Mouse (Mus musculus) embryonic fibroblast, embryonic 13.5 days (primary cell): ENCODE results near the gene Osbpl10. TPM values are rescaled to one million over a fixed set of nuclear protein-coding genes. Genes with fewer than 3 reads are reported as not detected.

Experiments used
- H3K27ac ChIP-seq: 2 replicates; pipeline ENCODE4 v1.5.1; 2012; ENCODE audit warnings: low read length, control low read depth, inconsistent platforms; ENCODE audit not compliant: insufficient read depth
- H3K4me1 ChIP-seq: 2 replicates; pipeline ENCODE4 v1.6.1; 2011; ENCODE audit warnings: low read length; ENCODE audit not compliant: control insufficient read depth, insufficient read depth
- H3K4me3 ChIP-seq: 2 replicates; pipeline ENCODE4 v1.5.1; 2011; ENCODE audit warnings: mild to moderate bottlenecking, control low read depth, low read length; ENCODE audit not compliant: insufficient read depth
- CTCF ChIP-seq: IDR thresholded peaks from 2 replicates; pipeline ENCODE4 v1.5.1; 2011; ENCODE audit warnings: mild to moderate bottlenecking, control low read depth, low read length, moderate library complexity, borderline replicate concordance; ENCODE audit not compliant: insufficient read depth
- POLR2A ChIP-seq: IDR thresholded peaks from 2 replicates; pipeline ENCODE4 v1.6.1; 2011; ENCODE audit warnings: low read depth, mild to moderate bottlenecking, control low read depth, low read length, moderate library complexity
- polyA plus RNA-seq: library from polyadenylated mRNA; stranded (reverse); fragments of >200 nt; gene quantifications from 2 replicates; pipeline ENCODE4 v1.2.4, GENCODE M21; 2011; ENCODE audit warnings: low read depth; ENCODE audit not compliant: missing spikeins, insufficient read length

Gene Osbpl10
- polyA plus RNA-seq, 1 experiment, result 3.1 TPM

GRCm38 (mm10) chr9:115055041-115055830 lies 76.9 kb downstream of the Osbpl10 start:
- Histone ChIP-seq H3K27ac (no peak overlapping the region), H3K4me3 (no peak overlapping the region), H3K4me1 (no peaks in the 10 kb centered on the region)
- no peak for TF ChIP-seq POLR2A
- no peak for TF ChIP-seq CTCF

- Histone ChIP-seq H3K4me1 (no peaks in the 10 kb centered on the region), H3K4me3 (no peak overlapping the region), H3K27ac (no peak overlapping the region)
- TF ChIP-seq POLR2A (no peak), CTCF (no peak)
Observed at GRCm38 (mm10) chr9:115058806-115059205, 80.4 kb downstream of the Osbpl10 start.

DNA sequence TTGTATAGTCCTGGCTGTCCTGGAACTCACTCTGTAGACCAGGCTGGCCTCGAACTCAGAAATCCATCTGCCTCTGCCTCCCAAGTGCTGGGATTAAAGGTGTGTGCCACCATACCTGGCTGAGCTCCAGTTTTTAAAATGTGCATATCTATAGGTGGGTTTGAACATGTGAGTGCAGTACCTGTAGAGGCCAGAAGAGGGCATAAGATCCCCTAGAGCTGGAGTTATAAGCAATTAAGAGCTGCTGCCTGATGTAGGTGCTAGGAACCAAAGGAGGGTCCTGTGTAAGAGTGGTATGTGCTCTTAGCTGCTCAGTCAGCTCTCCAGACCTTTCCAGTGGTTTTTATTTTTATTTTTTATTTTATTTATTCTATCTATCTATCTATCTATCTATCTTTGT lies 86.5 kb downstream of the Osbpl10 start:
- Histone ChIP-seq H3K4me1 (no peaks in the 10 kb centered on the region; the same call in 1 of the 2 replicates), H3K4me3 (no peak overlapping the region), H3K27ac (no peak overlapping the region)
- TF ChIP-seq CTCF (no peak), POLR2A (no peak)

DNA sequence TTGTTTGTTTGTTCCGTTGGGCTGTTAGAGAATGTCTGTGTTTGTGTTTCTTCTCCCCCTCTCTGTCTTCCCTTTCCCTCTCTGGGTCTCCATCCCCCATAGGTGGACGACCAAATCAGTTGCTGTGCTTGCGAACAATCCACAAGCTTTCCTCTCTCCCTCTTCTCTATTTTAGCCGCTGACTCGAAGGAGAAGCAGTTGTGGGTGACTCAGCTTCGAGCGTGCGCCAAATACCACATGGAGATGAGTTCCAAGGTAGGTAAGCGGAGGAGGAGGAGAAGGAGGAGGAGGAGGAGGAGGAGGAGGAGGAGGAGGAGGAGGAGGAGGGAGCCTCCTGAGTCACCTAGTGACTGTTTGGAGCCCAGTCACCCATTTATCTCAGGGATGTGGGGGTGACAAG lies 88.7 kb downstream of the Osbpl10 start:
- H3K27ac ChIP-seq, result no peak overlapping the region
- H3K4me3 ChIP-seq, result no peak overlapping the region
- TF ChIP-seq POLR2A, result no peak
- TF ChIP-seq CTCF, result no peak
- no peaks in the 10 kb centered on the region; the same call in 1 of the 2 replicates for H3K4me1 ChIP-seq

DNA sequence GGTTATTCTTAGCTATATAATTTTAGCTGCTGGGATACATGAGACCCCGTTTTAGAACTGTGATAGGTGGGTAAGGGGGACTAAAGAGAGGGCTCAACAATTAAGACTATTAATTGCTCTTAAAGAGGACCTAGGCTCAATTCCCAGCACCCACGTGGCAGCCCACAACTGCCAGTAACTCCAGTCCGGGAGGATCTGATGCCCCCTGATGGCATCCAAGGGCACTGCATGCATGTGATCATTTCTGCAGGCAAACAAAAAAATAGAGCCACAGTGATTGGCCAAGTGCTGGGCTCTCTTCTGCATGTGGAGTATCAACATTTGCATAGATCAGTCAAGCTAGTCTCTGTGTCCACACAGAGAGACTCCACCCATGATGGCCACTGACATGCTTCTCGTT lies 96.8 kb downstream of the Osbpl10 start:
- no peak overlapping the region for H3K27ac ChIP-seq
- H3K4me1 ChIP-seq, result no peaks in the 10 kb centered on the region
- no peak overlapping the region for H3K4me3 ChIP-seq
- TF ChIP-seq CTCF (no peak), POLR2A (no peak)

GRCm38 (mm10) chr9:115088295-115088993 lies 110.1 kb downstream of the Osbpl10 start:
- no peak overlapping the region for H3K4me3 ChIP-seq
- TF ChIP-seq POLR2A (no peak), CTCF (peak; percentile 84; the same call in 1 of the 2 replicates)
- no peaks in the 10 kb centered on the region for H3K4me1 ChIP-seq
- H3K27ac ChIP-seq, result no peak overlapping the region

DNA sequence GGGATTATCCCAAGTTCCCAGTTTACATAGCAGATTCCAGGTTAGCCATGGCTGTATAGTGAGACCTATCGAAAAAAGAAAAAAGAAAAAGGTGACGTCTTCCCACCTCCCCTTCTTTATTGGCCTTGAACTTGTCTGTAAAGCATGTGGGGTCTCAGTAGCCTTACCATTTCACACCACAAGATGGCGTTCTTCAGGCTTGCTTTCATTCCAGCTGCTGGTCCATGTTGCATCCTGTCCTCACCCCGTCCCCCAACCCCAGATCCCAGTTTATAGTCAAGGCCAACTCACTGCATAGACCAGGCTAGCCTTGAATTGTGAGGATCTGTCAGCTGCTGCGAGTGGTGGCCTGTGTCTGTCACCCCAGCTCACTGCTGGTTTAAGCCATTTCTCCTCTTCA lies 111.3 kb downstream of the Osbpl10 start:
- no peak overlapping the region for H3K27ac ChIP-seq
- no peaks in the 10 kb centered on the region for H3K4me1 ChIP-seq
- no peak overlapping the region for H3K4me3 ChIP-seq
- TF ChIP-seq CTCF (no peak), POLR2A (no peak)

DNA sequence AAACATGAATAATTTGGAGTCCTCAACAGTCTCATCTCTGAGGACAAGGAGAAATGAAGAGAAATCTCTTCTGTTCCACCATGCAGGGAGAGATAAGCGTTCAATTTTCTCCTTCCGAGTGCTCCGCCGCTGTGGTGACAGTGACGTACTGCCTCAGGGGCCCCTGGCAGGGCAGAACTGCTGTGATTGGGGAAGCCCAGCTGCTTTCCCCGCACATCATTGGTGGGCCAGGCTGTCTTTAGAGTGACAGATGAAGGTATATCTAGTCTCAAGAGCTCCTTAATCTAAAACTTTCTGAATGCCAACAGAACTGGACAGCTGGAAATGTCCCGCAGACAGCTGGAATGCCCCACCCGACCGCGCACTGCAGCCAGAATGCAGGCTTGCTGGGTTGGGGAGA lies 118.1 kb downstream of the Osbpl10 start:
- Histone ChIP-seq H3K27ac (no peak overlapping the region), H3K4me1 (no peaks in the 10 kb centered on the region), H3K4me3 (no peak overlapping the region)
- no peak for TF ChIP-seq CTCF
- TF ChIP-seq POLR2A, result no peak

DNA sequence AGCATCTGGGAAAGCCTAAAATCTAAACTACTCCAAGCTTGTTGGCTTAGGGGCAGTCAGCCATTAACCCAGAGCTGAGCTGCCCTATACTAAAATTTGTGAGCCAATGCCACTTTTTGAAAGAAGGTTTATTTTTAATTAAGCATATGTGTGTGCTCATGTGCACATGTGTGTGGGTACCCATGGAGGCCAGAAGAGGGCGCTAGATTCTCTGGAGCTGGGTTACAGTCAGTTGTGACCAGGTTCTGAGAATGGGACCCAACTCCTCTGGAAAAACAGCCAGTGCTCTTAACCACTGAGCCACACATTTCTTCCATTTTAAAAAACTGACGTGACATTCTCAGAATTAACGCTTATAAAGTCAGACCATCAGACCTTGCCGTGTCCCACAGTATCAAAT lies 119.0 kb downstream of the Osbpl10 start:
- TF ChIP-seq CTCF (no peak), POLR2A (no peak)
- Histone ChIP-seq H3K4me3 (no peak overlapping the region), H3K27ac (no peak overlapping the region), H3K4me1 (no peaks in the 10 kb centered on the region)

- H3K27ac ChIP-seq, result no peak overlapping the region
- no peaks in the 10 kb centered on the region for H3K4me1 ChIP-seq
- no peak overlapping the region for H3K4me3 ChIP-seq
- TF ChIP-seq POLR2A (no peak), CTCF (no peak)
Observed at GRCm38 (mm10) chr9:115100181-115100915, 122.0 kb downstream of the Osbpl10 start.
